In genomic region chr9:64953190-64953589, GRCm38 (mm10) we compare ENCODE assay signal across 21 mouse cellular contexts. TPM values are rescaled to one million over a fixed set of nuclear protein-coding genes. Genes with fewer than 3 reads are reported as not detected.
DNase-seq lines count a peak whose midpoint lies in the region; ATAC-seq and TF ChIP-seq lines count a peak whose summit lies in the region.
"Had no signal": no experiment of that assay in that cellular context is flagged by ENCODE, and none has a peak within 500 bp of the region (broad histone marks: within the 10 kb centered on the region; RNA-seq: fewer than 3 reads in every experiment).

No protein-coding gene starts in this region.

- peak; percentile 44; the same call in 1 of the 2 replicates for ATAC-seq in lung, embryonic 14.5 days (ENCODE audit: insufficient read depth)
- ATAC-seq in liver, embryonic 15.5 days (ENCODE audit: insufficient read depth) = peak; percentile 77
- peak; percentile 78 for ATAC-seq in megakaryocyte-erythroid progenitor cell, adult 5-6 weeks (replicated peaks; ENCODE audit: low FRiP score, low TSS enrichment, poor library complexity, severe bottlenecking)
- no peak for ATAC-seq in erythroid progenitor cell, adult 5-6 weeks (replicated peaks; ENCODE audit: low FRiP score, poor library complexity, severe bottlenecking)
- ATAC-seq: CD4-positive, CD25-positive, alpha-beta regulatory T cell, adult 4 months; forebrain, embryonic 16.5 days had no signal

- no peaks in the 10 kb centered on the region for H3K9me3 ChIP-seq in lung, embryonic 14.5 days (ENCODE audit: low read depth, low read length)
- H3K9me3 ChIP-seq in liver, embryonic 15.5 days (replicated peaks) = no peaks in the 10 kb centered on the region
- H3K9me3 ChIP-seq: embryonic facial prominence, embryonic 12.5 days; G1E; heart, embryonic 13.5 days had no signal

- 0 out of 2 replicates have a peak, but pooled peaks cover 7% of the 10 kb centered on the region for H3K27me3 ChIP-seq in lung, embryonic 14.5 days (ENCODE audit: insufficient read depth, low read length)
- peaks cover 38% of the 10 kb centered on the region for H3K27me3 ChIP-seq in liver, embryonic 15.5 days

- H3K4me1 ChIP-seq in lung, embryonic 14.5 days (ENCODE audit: insufficient read depth) = no peaks in the 10 kb centered on the region
- peaks cover 36% of the 10 kb centered on the region for H3K4me1 ChIP-seq in liver, embryonic 15.5 days (replicated peaks)

- H3K4me2 ChIP-seq in lung, embryonic 14.5 days = peak overlapping the region; percentile 37
- peak overlapping the region; percentile 25; the same call in 1 of the 2 replicates for H3K4me2 ChIP-seq in liver, embryonic 15.5 days
- H3K4me2 ChIP-seq: embryonic facial prominence, embryonic 12.5 days; forebrain, embryonic 12.5 days; heart, embryonic 13.5 days had no signal

- no peak for TF ChIP-seq CTCF in lung, embryonic 14.5 days (IDR thresholded peaks at IDR 0.05; ENCODE audit: low read depth)

- 37% methylated on average over 7 of the region's 7 CpGs for WGBS in lung, embryonic 14.5 days
- WGBS in liver, embryonic 15.5 days (ENCODE audit: insufficient replicate concordance) = 19% methylated on average over 7 of the region's 7 CpGs

- peak overlapping the region; percentile 18; the same call in 1 of the 2 replicates for H3K27ac ChIP-seq in lung, embryonic 14.5 days (ENCODE audit: low read depth)
- peak overlapping the region; percentile 38 for H3K27ac ChIP-seq in liver, embryonic 15.5 days (replicated peaks)
- H3K27ac ChIP-seq: embryonic facial prominence, embryonic 12.5 days; forebrain, embryonic 12.5 days; heart, embryonic 13.5 days had no signal

- DNase-seq in lung, embryonic 14.5 days = peak; percentile 57
- no peak for DNase-seq in lung, adult 18-20 months
- peak; percentile 23 for DNase-seq in lung, postnatal 36 days
- no peak for DNase-seq in lung, postnatal 4 days
- DNase-seq in adrenal gland, adult 2 months = no peak
- DNase-seq: adrenal gland, postnatal 10 days; B cell, adult 2 months; cerebellum, adult 11-12 months; cerebellum, adult 9-10 months; cerebellum, postnatal 25 days; gastrocnemius, postnatal 14 days; heart, postnatal 36 days had no signal

- no peaks in the 10 kb centered on the region for H3K36me3 ChIP-seq in lung, embryonic 14.5 days (ENCODE audit: insufficient read depth)
- no peaks in the 10 kb centered on the region for H3K36me3 ChIP-seq in liver, embryonic 15.5 days (replicated peaks)
- H3K36me3 ChIP-seq: embryonic facial prominence, embryonic 12.5 days; forebrain, embryonic 12.5 days; G1E; heart, embryonic 13.5 days had no signal

- H3K4me3 ChIP-seq in lung, embryonic 14.5 days (ENCODE audit: low read depth, low read length) = no peak overlapping the region
- no peak overlapping the region for H3K4me3 ChIP-seq in liver, embryonic 15.5 days (replicated peaks)
- H3K4me3 ChIP-seq: embryonic facial prominence, embryonic 12.5 days; forebrain, embryonic 12.5 days; heart, embryonic 13.5 days had no signal

- no peak overlapping the region for H3K9ac ChIP-seq in lung, embryonic 14.5 days
- no peak overlapping the region for H3K9ac ChIP-seq in liver, embryonic 15.5 days
- H3K9ac ChIP-seq: embryonic facial prominence, embryonic 12.5 days; forebrain, embryonic 12.5 days; heart, embryonic 13.5 days had no signal

RNA-seq across cellular contexts. Expression of gene Slc24a1, which starts 1.8 kb away (rescaled TPM):
- polyA plus RNA-seq in lung, embryonic 14.5 days (2014; fragmentation: Nextera tagmentation; extraction: Ambion mirVana) = 0.04 and 0.09 TPM in 2 replicates
- polyA plus RNA-seq in liver, embryonic 15.5 days (2015; fragmentation: Nextera tagmentation; extraction: Ambion mirVana) = 0.05 and 0.06 TPM in 2 replicates
- total RNA-seq in megakaryocyte-erythroid progenitor cell, adult 5-6 weeks (2014; fragmentation: Nextera tagmentation) = not detected in 2 replicates
- total RNA-seq in megakaryocyte-erythroid progenitor cell, adult 5-6 weeks (2017) = not detected in 2 replicates
- total RNA-seq in erythroid progenitor cell, adult 5-6 weeks (2015; ENCODE audit: low replicate concordance) = not detected in 2 replicates
- total RNA-seq in erythroid progenitor cell, adult 5-6 weeks (2017; ENCODE audit: low replicate concordance) = 0.51 TPM in 1 of 2 replicates, not detected in the other
- not detected for total RNA-seq in adrenal gland, adult 2 months (2021)
- polyA plus RNA-seq in adrenal gland, adult 2 months (2012; rRNA removed) = not detected in 2 replicates
- polyA plus RNA-seq: G1E had no signal

RNA-seq across cellular contexts. Expression of gene Ints14, which starts 7.5 kb away (rescaled TPM):
- polyA plus RNA-seq in lung, embryonic 14.5 days (2014; fragmentation: Nextera tagmentation; extraction: Ambion mirVana) = 64.1 and 66.0 TPM in 2 replicates
- polyA plus RNA-seq in liver, embryonic 15.5 days (2015; fragmentation: Nextera tagmentation; extraction: Ambion mirVana) = 20.8 and 21.0 TPM in 2 replicates
- total RNA-seq in megakaryocyte-erythroid progenitor cell, adult 5-6 weeks (2014; fragmentation: Nextera tagmentation) = 31.8 and 39.6 TPM in 2 replicates
- 31.6 and 43.1 TPM in 2 replicates for total RNA-seq in megakaryocyte-erythroid progenitor cell, adult 5-6 weeks (2017)
- 10.5 and 22.7 TPM in 2 replicates for total RNA-seq in erythroid progenitor cell, adult 5-6 weeks (2015; ENCODE audit: low replicate concordance)
- total RNA-seq in erythroid progenitor cell, adult 5-6 weeks (2017; ENCODE audit: low replicate concordance) = 8.8 and 11.7 TPM in 2 replicates
- 10 to 100 TPM; 25.5 to 27.6 TPM for total RNA-seq in adrenal gland, adult 2 months (2021)
- 7.5 and 9.9 TPM in 2 replicates for polyA plus RNA-seq in adrenal gland, adult 2 months (2012; rRNA removed)

Comparison
In these comparisons a context has a peak if more than half of its experiments do, and no peak if none do; other contexts are left out.
1. DNase-seq: peak in lung, embryonic 14.5 days (single experiment) and lung, postnatal 36 days (single experiment); none in lung, adult 18-20 months (0 of 2), lung, postnatal 4 days (0 of 2) and adrenal gland, adult 2 months (single experiment).